Mouse (Mus musculus) ES-E14 (cell line): ENCODE results near the gene Tnfaip6. TPM values are rescaled to one million over a fixed set of nuclear protein-coding genes. Genes with fewer than 3 reads are reported as not detected.

Experiments used
- DNase-seq: peaks from one replicate; pipeline ENCODE4 v3.0.0-alpha.2; 2013; ENCODE audit warnings: low read depth, low spot score
- H3K27ac ChIP-seq: 2 replicates; pipeline ENCODE4 v1.5.1; 2012; ENCODE audit warnings: low read depth, mild to moderate bottlenecking, low read length, moderate library complexity, mixed read lengths; ENCODE audit not compliant: poor library complexity, insufficient read depth, severe bottlenecking
- H3K36me3 ChIP-seq: 2 replicates; pipeline ENCODE4 v1.6.1; 2012; ENCODE audit warnings: mild to moderate bottlenecking, low read length, moderate library complexity, mixed read lengths; ENCODE audit not compliant: control insufficient read depth, poor library complexity, insufficient read depth, severe bottlenecking
- H3K4me1 ChIP-seq, 2 experiments: fragments of 150-350 bp in 1 of 2; sonication (generic) in 1 of 2; 2 replicates each; pipeline ENCODE4 v1.6.1; 2012; ENCODE audit warnings: low read length in 2 of 2, mild to moderate bottlenecking in 1 of 2, mixed read lengths in 1 of 2; ENCODE audit not compliant: control insufficient read depth in 2 of 2, insufficient read depth in 2 of 2, poor library complexity in 1 of 2
- H3K4me3 ChIP-seq, 2 experiments: fragments of 150-350 bp in 1 of 2; sonication (generic) in 1 of 2; 2 replicates each; pipeline ENCODE4 v1.5.1; 2012; ENCODE audit warnings: low read length in 2 of 2, low read depth in 1 of 2, mild to moderate bottlenecking in 1 of 2, mixed read lengths in 1 of 2; ENCODE audit not compliant: insufficient read depth in 1 of 2, poor library complexity in 1 of 2, severe bottlenecking in 1 of 2
- H3K9ac ChIP-seq: 2 replicates; pipeline ENCODE4 v1.6.1; 2012; ENCODE audit warnings: low read depth, mild to moderate bottlenecking, low read length, mixed read lengths; ENCODE audit not compliant: poor library complexity, insufficient read depth, severe bottlenecking
- H3K9me3 ChIP-seq: fragments of 150-350 bp; sonication (generic); 2 replicates; pipeline ENCODE4 v1.6.1; 2012; ENCODE audit warnings: low read depth, mild to moderate bottlenecking, low read length; ENCODE audit not compliant: control insufficient read depth, insufficient read depth
- CHD2 ChIP-seq: IDR thresholded peaks from 2 replicates; pipeline ENCODE4 v1.6.1; 2014; ENCODE audit warnings: mild to moderate bottlenecking, low read depth, low read length, inconsistent platforms
- HCFC1 ChIP-seq: IDR thresholded peaks from 2 replicates; pipeline ENCODE4 v1.6.1; 2012; ENCODE audit warnings: low read length, inconsistent platforms, borderline replicate concordance; ENCODE audit not compliant: insufficient read depth
- MAFK ChIP-seq: IDR thresholded peaks from 2 replicates; pipeline ENCODE4 v1.6.1; 2014; ENCODE audit warnings: mild to moderate bottlenecking, low read depth, low read length, inconsistent platforms; ENCODE audit not compliant: insufficient read depth
- ZC3H11A ChIP-seq: IDR thresholded peaks from 2 replicates; pipeline ENCODE4 v1.6.1; 2012; ENCODE audit warnings: low read depth, mild to moderate bottlenecking, inconsistent platforms, low read length, borderline replicate concordance
- ZNF384 ChIP-seq: IDR thresholded peaks from 2 replicates; pipeline ENCODE4 v1.6.1; 2012; ENCODE audit warnings: low read depth, low read length, inconsistent platforms
- in situ Hi-C, 2 experiments: fragments of 600-800 bp; cut with MboI; formaldehyde crosslinking; loops; one replicate each; pipeline ENCODE4 v1.15.1; 2025; ENCODE audit warnings: low sequenced_read_pairs in 2 of 2, inconsistent platforms in 1 of 2; ENCODE audit not compliant: unreplicated experiment in 2 of 2
- total RNA-seq: library from RNA; depleted of rRNA; stranded (reverse); fragments of 300-350 nt; gene quantifications from 2 replicates; pipeline ENCODE4 v1.2.3, GENCODE M21; 2012

Gene Tnfaip6
- total RNA-seq, 1 experiment = 4.3 TPM

DNA sequence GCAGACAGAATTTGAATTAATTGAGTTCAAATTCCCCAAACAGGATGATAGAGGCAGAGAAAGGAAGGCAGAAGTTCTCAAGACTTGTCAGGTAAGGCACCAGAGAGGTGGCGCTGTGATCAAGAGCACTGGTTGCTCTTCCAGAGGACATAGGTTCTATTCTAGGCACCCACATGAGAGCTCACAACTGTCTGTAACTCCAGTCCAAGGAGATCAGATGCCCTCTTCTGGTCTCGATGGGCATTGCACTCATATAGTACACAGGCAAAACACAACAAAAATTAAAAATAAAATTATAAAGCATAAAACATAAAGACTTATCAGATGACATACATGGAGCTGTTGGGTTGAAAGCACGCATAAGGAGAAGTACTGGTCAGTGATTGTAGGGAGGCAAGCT is 8.4 kb upstream of the Tnfaip6 start:
- no peaks in the 10 kb centered on the region; a peak in 1 of 4 replicates for H3K4me1 ChIP-seq
- H3K9ac ChIP-seq = no peak overlapping the region
- no peaks in the 10 kb centered on the region for H3K9me3 ChIP-seq
- no peak for DNase-seq
- TF ChIP-seq MAFK (no peak), CHD2 (no peak), ZC3H11A (no peak), ZNF384 (no peak)
- H3K4me3 ChIP-seq = no peak overlapping the region
- H3K27ac ChIP-seq = no peak overlapping the region
- in situ Hi-C loops = no loop called here
- H3K36me3 ChIP-seq = no peaks in the 10 kb centered on the region

DNA sequence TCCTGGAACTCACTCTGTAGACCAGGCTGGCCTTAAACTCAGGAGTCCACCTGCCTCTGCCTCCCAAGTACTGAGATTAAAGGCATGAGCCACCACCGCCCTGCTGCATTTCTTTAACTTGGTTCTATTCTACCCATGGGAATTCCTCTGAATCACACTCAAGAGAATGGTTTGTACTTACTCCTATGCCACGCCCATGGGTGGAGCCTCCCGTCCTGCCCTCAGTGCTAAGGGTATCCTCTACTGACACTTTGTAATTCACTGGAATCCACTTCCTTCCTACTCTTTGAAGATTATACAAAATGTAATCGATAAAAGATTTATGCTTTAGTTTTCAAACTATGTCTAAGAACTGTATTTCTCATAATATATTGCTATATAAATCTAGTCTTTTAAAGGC is 6.3 kb upstream of the Tnfaip6 start:
- DNase-seq = peak; percentile 73
- Histone ChIP-seq H3K36me3 (no peaks in the 10 kb centered on the region), H3K9ac (no peak overlapping the region), H3K4me1 (no peaks in the 10 kb centered on the region; a peak in 1 of 4 replicates), H3K9me3 (no peaks in the 10 kb centered on the region), H3K27ac (no peak overlapping the region), H3K4me3 (no peak overlapping the region)
- in situ Hi-C loops = no loop called here
- no peak for TF ChIP-seq HCFC1
- no peak for TF ChIP-seq ZNF384
- no peak for TF ChIP-seq ZC3H11A
- no peak for TF ChIP-seq CHD2
- TF ChIP-seq MAFK = no peak

DNA sequence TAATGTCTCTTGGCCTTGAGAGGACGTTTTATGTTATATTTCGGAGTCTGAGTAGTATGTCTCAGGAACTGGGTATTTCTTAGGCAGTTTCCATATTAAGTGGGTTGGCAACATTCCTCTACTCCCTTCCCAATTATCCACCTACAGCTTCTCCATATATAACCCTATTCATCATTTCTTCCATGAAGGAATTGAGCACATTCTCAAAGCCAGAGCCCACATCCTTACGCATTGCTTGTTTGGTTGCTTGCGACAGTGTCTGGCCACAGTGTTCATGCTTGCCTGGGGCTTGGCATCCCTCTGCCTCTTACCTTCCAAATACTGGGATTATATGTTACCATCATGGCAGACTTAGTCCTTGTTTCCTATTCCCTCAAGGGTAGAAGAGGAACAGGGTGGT is 3.2 kb upstream of the Tnfaip6 start:
- in situ Hi-C loops = no loop called here
- no peak overlapping the region for H3K27ac ChIP-seq
- H3K36me3 ChIP-seq = no peaks in the 10 kb centered on the region
- peaks cover 2 to 5% of the 10 kb centered on the region in 2 experiments; a peak in 3 of 4 replicates for H3K4me1 ChIP-seq
- DNase-seq = no peak
- no peak overlapping the region for H3K9ac ChIP-seq
- H3K4me3 ChIP-seq = no peak overlapping the region
- H3K9me3 ChIP-seq = no peaks in the 10 kb centered on the region
- TF ChIP-seq MAFK (no peak), ZNF384 (no peak), CHD2 (no peak), HCFC1 (no peak), ZC3H11A (no peak)

DNA sequence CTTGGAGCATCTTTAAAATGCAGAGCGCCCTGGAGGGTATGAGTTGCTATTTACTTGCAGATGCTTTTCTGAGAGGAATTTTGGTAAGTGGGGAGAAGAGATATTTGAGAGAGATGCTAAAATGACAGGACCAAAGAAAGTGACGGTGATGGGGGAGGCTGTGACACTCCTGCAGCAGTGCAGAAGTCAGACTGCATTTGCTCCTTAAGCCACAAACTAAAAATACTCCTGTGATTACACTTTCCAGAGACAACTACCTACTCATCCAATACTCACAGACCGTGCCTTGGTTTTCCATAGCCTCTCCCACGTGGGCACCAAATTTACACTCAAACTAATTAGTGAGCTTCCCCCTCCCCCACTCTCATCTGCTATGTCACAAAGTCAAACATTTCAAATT is 2.7 kb upstream of the Tnfaip6 start:
- H3K4me1 ChIP-seq = peaks cover 2 to 5% of the 10 kb centered on the region in 2 experiments; a peak in 3 of 4 replicates
- H3K27ac ChIP-seq = no peak overlapping the region
- H3K9me3 ChIP-seq = no peaks in the 10 kb centered on the region
- no peak overlapping the region for H3K9ac ChIP-seq
- H3K36me3 ChIP-seq = no peaks in the 10 kb centered on the region
- H3K4me3 ChIP-seq = no peak overlapping the region
- in situ Hi-C loops = no loop called here
- no peak for DNase-seq
- TF ChIP-seq HCFC1 (no peak), MAFK (no peak), ZC3H11A (no peak), CHD2 (no peak), ZNF384 (no peak)

DNA sequence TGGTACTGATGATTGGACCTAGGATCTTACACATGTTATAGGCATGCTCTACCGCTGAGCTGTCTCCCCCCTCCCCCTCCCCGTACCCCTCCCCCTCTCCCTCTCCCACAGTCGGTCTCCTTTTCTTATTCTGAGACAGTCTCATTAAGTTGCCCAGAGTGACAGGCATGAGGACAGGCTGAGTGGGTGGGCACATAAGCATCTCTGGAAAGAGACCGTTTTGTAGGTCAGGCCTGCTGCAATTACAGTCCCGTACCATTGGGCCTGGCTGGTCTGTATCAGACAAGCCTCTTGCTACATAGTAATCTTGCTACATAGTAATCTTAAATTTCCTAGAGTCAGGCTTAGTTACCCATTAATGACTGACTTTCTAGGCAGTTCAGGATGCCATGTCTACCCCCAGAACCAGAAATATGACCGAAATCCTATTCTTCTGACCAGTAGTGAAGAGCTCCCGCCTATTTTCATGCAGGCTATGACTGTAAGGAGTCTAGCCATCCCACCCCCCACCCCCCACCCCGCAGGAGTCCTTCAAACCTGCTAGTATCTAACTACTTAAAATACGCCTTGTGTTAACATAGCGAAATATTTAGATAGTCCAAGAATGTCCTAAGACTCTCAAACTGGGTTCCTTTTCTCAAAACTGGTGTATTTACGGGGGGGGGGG is 747 bp upstream of the Tnfaip6 start:
- Histone ChIP-seq H3K27ac (no peak overlapping the region), H3K4me3 (no peak overlapping the region), H3K9me3 (no peaks in the 10 kb centered on the region), H3K36me3 (no peaks in the 10 kb centered on the region), H3K9ac (no peak overlapping the region), H3K4me1 (peaks cover 2 to 5% of the 10 kb centered on the region in 2 experiments; a peak in 3 of 4 replicates)
- no peak for TF ChIP-seq ZC3H11A
- TF ChIP-seq ZNF384 = no peak
- no peak for TF ChIP-seq CHD2
- TF ChIP-seq MAFK = no peak
- TF ChIP-seq HCFC1 = no peak
- DNase-seq = no peak
- in situ Hi-C loops = no loop called here
